Mouse (Mus musculus): ENCODE measurements around the gene Kctd11. TPM values are rescaled to one million over a fixed set of nuclear protein-coding genes. Genes with fewer than 3 reads are reported as not detected.
A peak's percentile ranks its signal among the peaks of the same experiment; 100 is the strongest.

Gene Kctd11
- polyA plus RNA-seq, 1 experiment from 2014 or later = 2.3 TPM

GRCm38 (mm10) chr11:69908645-69909044 lies 27.4 kb upstream of the Kctd11 start:
- H3K4me2 ChIP-seq (replicated peaks; ENCODE audit: low read depth, low read length) = no peak overlapping the region
- H3K4me3 ChIP-seq (ENCODE audit: low read depth, low read length) = no peak overlapping the region
- H3K27me3 ChIP-seq (ENCODE audit: control insufficient read depth, insufficient read depth, low read length) = no peaks in the 10 kb centered on the region
- ATAC-seq (ENCODE audit: low FRiP score) (no peak), DNase-seq (ENCODE audit: low spot score) (no peak)
- no peak overlapping the region for H3K27ac ChIP-seq (ENCODE audit: low read depth, low read length)
- 96% methylated on average over 11 of the region's 11 CpGs for WGBS
- H3K9me3 ChIP-seq (ENCODE audit: control insufficient read depth, low read length) = no peaks in the 10 kb centered on the region
- H3K9ac ChIP-seq (ENCODE audit: low read depth, low read length) = no peak overlapping the region
- 0 out of 2 replicates have a peak, but pooled peaks cover 3% of the 10 kb centered on the region for H3K4me1 ChIP-seq (replicated peaks; ENCODE audit: control insufficient read depth, insufficient read depth, low read length)
- peaks cover 40% of the 10 kb centered on the region for H3K36me3 ChIP-seq (ENCODE audit: control insufficient read depth, insufficient read depth, low read length)

- Histone ChIP-seq H3K27me3 (ENCODE audit: control insufficient read depth, insufficient read depth, low read length) (no peaks in the 10 kb centered on the region), H3K27ac (ENCODE audit: low read depth, low read length) (no peak overlapping the region), H3K4me2 (replicated peaks; ENCODE audit: low read depth, low read length) (no peak overlapping the region), H3K9me3 (ENCODE audit: control insufficient read depth, low read length) (no peaks in the 10 kb centered on the region), H3K4me3 (ENCODE audit: low read depth, low read length) (no peak overlapping the region), H3K9ac (ENCODE audit: low read depth, low read length) (no peak overlapping the region), H3K36me3 (ENCODE audit: control insufficient read depth, insufficient read depth, low read length) (peaks cover 24% of the 10 kb centered on the region), H3K4me1 (replicated peaks; ENCODE audit: control insufficient read depth, insufficient read depth, low read length) (peaks cover 12% of the 10 kb centered on the region)
- WGBS = 91% methylated on average over 9 of the region's 9 CpGs
- DNase-seq (ENCODE audit: low spot score) = no peak
- ATAC-seq (ENCODE audit: low FRiP score) = no peak
Observed at GRCm38 (mm10) chr11:69904311-69904710, 23.1 kb upstream of the Kctd11 start.

- WGBS = 91% methylated on average over 12 of the region's 13 CpGs
- peaks cover 21% of the 10 kb centered on the region for H3K36me3 ChIP-seq (ENCODE audit: control insufficient read depth, insufficient read depth, low read length)
- no peak for DNase-seq (ENCODE audit: low spot score)
- no peaks in the 10 kb centered on the region for H3K27me3 ChIP-seq (ENCODE audit: control insufficient read depth, insufficient read depth, low read length)
- H3K9me3 ChIP-seq (ENCODE audit: control insufficient read depth, low read length) = no peaks in the 10 kb centered on the region
- peak overlapping the region; percentile 92 for H3K4me3 ChIP-seq (ENCODE audit: low read depth, low read length)
- H3K27ac ChIP-seq (ENCODE audit: low read depth, low read length) = no peak overlapping the region
- ATAC-seq (ENCODE audit: low FRiP score) = no peak
- H3K9ac ChIP-seq (ENCODE audit: low read depth, low read length) = no peak overlapping the region
- peaks cover 14% of the 10 kb centered on the region for H3K4me1 ChIP-seq (replicated peaks; ENCODE audit: control insufficient read depth, insufficient read depth, low read length)
- peak overlapping the region; percentile 97 for H3K4me2 ChIP-seq (replicated peaks; ENCODE audit: low read depth, low read length)
Observed at GRCm38 (mm10) chr11:69902972-69903371, 21.8 kb upstream of the Kctd11 start.

- Histone ChIP-seq H3K36me3 (ENCODE audit: control insufficient read depth, insufficient read depth, low read length) (peaks cover 17% of the 10 kb centered on the region), H3K9me3 (ENCODE audit: control insufficient read depth, low read length) (no peaks in the 10 kb centered on the region), H3K27ac (ENCODE audit: low read depth, low read length) (peak overlapping the region; percentile 96), H3K27me3 (ENCODE audit: control insufficient read depth, insufficient read depth, low read length) (no peaks in the 10 kb centered on the region), H3K4me1 (replicated peaks; ENCODE audit: control insufficient read depth, insufficient read depth, low read length) (peaks cover 14% of the 10 kb centered on the region), H3K9ac (ENCODE audit: low read depth, low read length) (peak overlapping the region; percentile 96), H3K4me2 (replicated peaks; ENCODE audit: low read depth, low read length) (peak overlapping the region; percentile 97), H3K4me3 (ENCODE audit: low read depth, low read length) (peak overlapping the region; percentile 92)
- 0% methylated on average over 34 of the region's 39 CpGs for WGBS
- ATAC-seq (ENCODE audit: low FRiP score) (peak; percentile 34; the same call in 1 of the 2 replicates), DNase-seq (ENCODE audit: low spot score) (no peak)
Observed at GRCm38 (mm10) chr11:69901993-69902392, 20.8 kb upstream of the Kctd11 start.

- WGBS = 0% methylated on average over 42 of the region's 42 CpGs
- H3K4me1 ChIP-seq (replicated peaks; ENCODE audit: control insufficient read depth, insufficient read depth, low read length) = peaks cover 14% of the 10 kb centered on the region
- peak overlapping the region; percentile 97 for H3K4me2 ChIP-seq (replicated peaks; ENCODE audit: low read depth, low read length)
- peak; percentile 73 for ATAC-seq (ENCODE audit: low FRiP score)
- peaks cover 12% of the 10 kb centered on the region for H3K36me3 ChIP-seq (ENCODE audit: control insufficient read depth, insufficient read depth, low read length)
- no peaks in the 10 kb centered on the region for H3K27me3 ChIP-seq (ENCODE audit: control insufficient read depth, insufficient read depth, low read length)
- peak; percentile 96 for DNase-seq (ENCODE audit: low spot score)
- peak overlapping the region; percentile 96 for H3K9ac ChIP-seq (ENCODE audit: low read depth, low read length)
- H3K4me3 ChIP-seq (ENCODE audit: low read depth, low read length) = peak overlapping the region; percentile 92
- no peaks in the 10 kb centered on the region for H3K9me3 ChIP-seq (ENCODE audit: control insufficient read depth, low read length)
- H3K27ac ChIP-seq (ENCODE audit: low read depth, low read length) = peak overlapping the region; percentile 96
Observed at GRCm38 (mm10) chr11:69901406-69901846, 20.2 kb upstream of the Kctd11 start.

- H3K4me2 ChIP-seq (replicated peaks; ENCODE audit: low read depth, low read length) = peak within 1 kb of the TSS; percentile 97
- peak within 1 kb of the TSS; percentile 92 for H3K4me3 ChIP-seq (ENCODE audit: low read depth, low read length)
- no peaks in the 10 kb centered on the region for H3K27me3 ChIP-seq (ENCODE audit: control insufficient read depth, insufficient read depth, low read length)
- peak; percentile 92 for ATAC-seq (ENCODE audit: low FRiP score)
- peaks cover 6% of the 10 kb centered on the region for H3K36me3 ChIP-seq (ENCODE audit: control insufficient read depth, insufficient read depth, low read length)
- DNase-seq (ENCODE audit: low spot score) = peak; percentile 92
- WGBS = under 1% methylated on average over 38 of the region's 38 CpGs
- peaks cover 14% of the 10 kb centered on the region for H3K4me1 ChIP-seq (replicated peaks; ENCODE audit: control insufficient read depth, insufficient read depth, low read length)
- peak within 1 kb of the TSS; percentile 96 for H3K27ac ChIP-seq (ENCODE audit: low read depth, low read length)
- peak within 1 kb of the TSS; percentile 96 for H3K9ac ChIP-seq (ENCODE audit: low read depth, low read length)
- H3K9me3 ChIP-seq (ENCODE audit: control insufficient read depth, low read length) = no peaks in the 10 kb centered on the region
Observed at GRCm38 (mm10) chr11:69900471-69901405, 19.5 kb upstream of the Kctd11 start, which contains the start of the genes 2810408A11Rik and Neurl4. Gene 2810408A11Rik, minus strand, starts transcription at chr11:69900987. Gene Neurl4, plus strand, starts transcription at chr11:69901072.

GRCm38 (mm10) chr11:69899870-69900269 lies 18.7 kb upstream of the Kctd11 start:
- no peak for ATAC-seq (ENCODE audit: low FRiP score)
- 30% methylated on average over 4 of the region's 4 CpGs for WGBS
- Histone ChIP-seq H3K9ac (ENCODE audit: low read depth, low read length) (peak overlapping the region; percentile 96), H3K9me3 (ENCODE audit: control insufficient read depth, low read length) (no peaks in the 10 kb centered on the region), H3K27me3 (ENCODE audit: control insufficient read depth, insufficient read depth, low read length) (no peaks in the 10 kb centered on the region), H3K36me3 (ENCODE audit: control insufficient read depth, insufficient read depth, low read length) (0 out of 2 replicates have a peak, but pooled peaks cover 4% of the 10 kb centered on the region), H3K4me2 (replicated peaks; ENCODE audit: low read depth, low read length) (peak overlapping the region; percentile 97), H3K27ac (ENCODE audit: low read depth, low read length) (no peak overlapping the region), H3K4me1 (replicated peaks; ENCODE audit: control insufficient read depth, insufficient read depth, low read length) (peaks cover 14% of the 10 kb centered on the region), H3K4me3 (ENCODE audit: low read depth, low read length) (peak overlapping the region; percentile 92)
- peak; percentile 39 for DNase-seq (ENCODE audit: low spot score)

GRCm38 (mm10) chr11:69895291-69895690 lies 14.1 kb upstream of the Kctd11 start, which contains the start of gene Acap1:
Gene Acap1, minus strand, starts transcription at chr11:69895539.
- Histone ChIP-seq H3K27ac (ENCODE audit: low read depth, low read length) (no peak within 1 kb of the TSS), H3K36me3 (ENCODE audit: control insufficient read depth, insufficient read depth, low read length) (no peaks in the 10 kb centered on the region), H3K9ac (ENCODE audit: low read depth, low read length) (no peak within 1 kb of the TSS), H3K4me2 (replicated peaks; ENCODE audit: low read depth, low read length) (no peak within 1 kb of the TSS), H3K27me3 (ENCODE audit: control insufficient read depth, insufficient read depth, low read length) (no peaks in the 10 kb centered on the region), H3K4me1 (replicated peaks; ENCODE audit: control insufficient read depth, insufficient read depth, low read length) (peaks cover 6% of the 10 kb centered on the region), H3K9me3 (ENCODE audit: control insufficient read depth, low read length) (no peaks in the 10 kb centered on the region), H3K4me3 (ENCODE audit: low read depth, low read length) (no peak within 1 kb of the TSS)
- 72% methylated on average over 4 of the region's 4 CpGs for WGBS
- ATAC-seq (ENCODE audit: low FRiP score) = no peak
- no peak for DNase-seq (ENCODE audit: low spot score)

All from hindbrain, embryonic 11.5 days (tissue).